Mouse (Mus musculus) megakaryocyte, embryonic 14.5 days (primary cell): Measurements from ENCODE around the gene Ints7. TPM values are rescaled to one million over a fixed set of nuclear protein-coding genes. Genes with fewer than 3 reads are reported as not detected.

Experiments
- H3K27me3 ChIP-seq: replicated peaks from 2 replicates; pipeline ENCODE3; 2012; ENCODE audit warnings: inconsistent platforms
- H3K36me3 ChIP-seq: replicated peaks from 2 replicates; pipeline ENCODE3; 2012; ENCODE audit warnings: low read length, inconsistent platforms, mixed read lengths
- H3K4me1 ChIP-seq: 2 replicates; pipeline ENCODE4 v1.6.1; 2012; ENCODE audit warnings: inconsistent platforms
- H3K4me3 ChIP-seq: replicated peaks from 2 replicates; pipeline ENCODE3; 2012; ENCODE audit warnings: moderate library complexity, mild to moderate bottlenecking, inconsistent platforms
- H3K9me3 ChIP-seq: 2 replicates; pipeline ENCODE4 v1.6.1; 2012; ENCODE audit warnings: inconsistent platforms
- FLI1 ChIP-seq: IDR thresholded peaks from 2 replicates; pipeline ENCODE4 v1.6.1; 2012; ENCODE audit warnings: low read length, inconsistent platforms, mixed read lengths
- GATA1 ChIP-seq: IDR thresholded peaks from 3 replicates; pipeline ENCODE4 v1.6.1; 2012; ENCODE audit warnings: mixed read lengths, low read length, inconsistent platforms, borderline replicate concordance
- polyA plus RNA-seq: library from polyadenylated mRNA; stranded (reverse); fragments of >175 nt; gene quantifications from 2 replicates; pipeline ENCODE4 v1.2.3, GENCODE M21; 2012; ENCODE audit warnings: low replicate concordance; ENCODE audit not compliant: insufficient read depth

The Ints7 gene
- 3.4 and 5.8 TPM in 2 replicates for polyA plus RNA-seq

- peaks cover 40% of the 10 kb centered on the region for H3K4me1 ChIP-seq
- peak within 1 kb of the TSS; percentile 95 for H3K4me3 ChIP-seq
- peaks cover 22% of the 10 kb centered on the region for H3K36me3 ChIP-seq
- no peak for TF ChIP-seq GATA1
- no peak; the same call in 1 of the 2 replicates for TF ChIP-seq FLI1
- 0 out of 2 replicates have a peak, but pooled peaks cover 3% of the 10 kb centered on the region for H3K9me3 ChIP-seq
- no peaks in the 10 kb centered on the region for H3K27me3 ChIP-seq
These were observed at the start of gene Ints7, which contains the start of gene Dtl for GRCm38 (mm10) chr1:191575458-191576247. TSS of gene Ints7 (plus strand) at chr1:191575636. TSS of gene Dtl (minus strand) at chr1:191575544.

DNA sequence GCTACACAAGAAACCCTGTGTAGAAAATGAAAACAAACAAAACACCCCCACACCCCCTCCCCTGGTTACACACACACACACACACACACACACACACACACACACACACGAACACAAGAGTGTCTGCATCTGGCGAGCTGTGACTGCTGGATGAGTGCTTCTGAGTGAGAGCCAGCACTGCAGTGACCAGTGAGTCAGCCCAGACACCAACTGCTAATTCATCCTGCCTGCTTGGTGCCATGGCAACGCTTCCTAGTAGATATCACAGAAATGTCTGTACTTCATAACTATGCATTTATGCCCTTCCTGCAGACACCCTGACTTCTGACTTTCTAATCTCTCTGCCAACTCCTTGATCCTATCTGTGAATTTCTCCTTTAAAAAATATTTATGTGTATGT lies 48.3 kb upstream of the Ints7 start:
- Histone ChIP-seq H3K4me1 (peaks cover 52% of the 10 kb centered on the region), H3K27me3 (no peaks in the 10 kb centered on the region), H3K4me3 (peak overlapping the region; percentile 82), H3K36me3 (peaks cover under 1% of the 10 kb centered on the region), H3K9me3 (no peaks in the 10 kb centered on the region)
- TF ChIP-seq GATA1 (no peak; the same call in 2 of the 3 replicates), FLI1 (no peak)

- TF ChIP-seq FLI1: no peak
- no peak for TF ChIP-seq GATA1
- peaks cover 8% of the 10 kb centered on the region for H3K36me3 ChIP-seq
- H3K4me3 ChIP-seq: peak overlapping the region; percentile 4
- H3K9me3 ChIP-seq: no peaks in the 10 kb centered on the region
- H3K4me1 ChIP-seq: peaks cover 59% of the 10 kb centered on the region
- H3K27me3 ChIP-seq: no peaks in the 10 kb centered on the region
These were observed 47.4 kb upstream of the Ints7 start for GRCm38 (mm10) chr1:191527921-191528612.

DNA sequence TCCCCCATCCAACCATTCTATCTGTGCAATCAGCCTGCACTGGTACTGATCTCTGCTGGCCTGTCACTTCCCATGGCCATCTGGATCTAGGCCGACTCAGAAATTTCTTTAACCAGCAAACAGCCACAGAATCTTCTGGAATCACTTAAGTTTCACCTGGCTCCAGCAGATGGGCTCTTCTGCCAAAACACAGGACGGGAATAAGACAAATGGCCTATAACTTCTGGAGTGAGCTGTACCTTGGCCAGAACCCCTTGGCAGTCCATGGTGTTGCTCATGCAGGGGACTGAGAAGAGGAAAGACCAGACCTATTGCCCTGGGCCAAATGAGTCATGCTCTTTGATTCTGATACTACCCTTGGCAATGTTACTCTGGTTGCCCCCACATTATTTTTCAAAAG lies 46.0 kb upstream of the Ints7 start:
- Histone ChIP-seq H3K27me3 (no peaks in the 10 kb centered on the region), H3K4me3 (no peak overlapping the region), H3K36me3 (peaks cover 16% of the 10 kb centered on the region), H3K4me1 (peaks cover 55% of the 10 kb centered on the region), H3K9me3 (no peaks in the 10 kb centered on the region)
- TF ChIP-seq FLI1 (no peak), GATA1 (no peak)

GRCm38 (mm10) chr1:191531023-191531422 lies 44.4 kb upstream of the Ints7 start:
- H3K36me3 ChIP-seq: peaks cover 25% of the 10 kb centered on the region

GRCm38 (mm10) chr1:191534896-191535295 lies 40.5 kb upstream of the Ints7 start:
- Histone ChIP-seq H3K4me1 (peaks cover 26% of the 10 kb centered on the region), H3K4me3 (no peak overlapping the region), H3K9me3 (no peaks in the 10 kb centered on the region), H3K27me3 (no peaks in the 10 kb centered on the region), H3K36me3 (peaks cover 60% of the 10 kb centered on the region)
- TF ChIP-seq FLI1: no peak
- no peak for TF ChIP-seq GATA1

More at GRCm38 (mm10) chr1:191531023-191531422, 44.4 kb upstream of the Ints7 start:
- H3K9me3 ChIP-seq: no peaks in the 10 kb centered on the region
- no peaks in the 10 kb centered on the region for H3K27me3 ChIP-seq
- peaks cover 53% of the 10 kb centered on the region for H3K4me1 ChIP-seq
- H3K4me3 ChIP-seq: no peak overlapping the region
- no peak for TF ChIP-seq FLI1
- no peak for TF ChIP-seq GATA1

- Histone ChIP-seq H3K9me3 (no peaks in the 10 kb centered on the region), H3K4me3 (no peak overlapping the region), H3K4me1 (peaks cover 12% of the 10 kb centered on the region; the same call in 1 of the 2 replicates), H3K27me3 (no peaks in the 10 kb centered on the region), H3K36me3 (peaks cover 77% of the 10 kb centered on the region)
- TF ChIP-seq GATA1: no peak
- no peak for TF ChIP-seq FLI1
These were observed 35.1 kb upstream of the Ints7 start for GRCm38 (mm10) chr1:191540300-191540699.

DNA sequence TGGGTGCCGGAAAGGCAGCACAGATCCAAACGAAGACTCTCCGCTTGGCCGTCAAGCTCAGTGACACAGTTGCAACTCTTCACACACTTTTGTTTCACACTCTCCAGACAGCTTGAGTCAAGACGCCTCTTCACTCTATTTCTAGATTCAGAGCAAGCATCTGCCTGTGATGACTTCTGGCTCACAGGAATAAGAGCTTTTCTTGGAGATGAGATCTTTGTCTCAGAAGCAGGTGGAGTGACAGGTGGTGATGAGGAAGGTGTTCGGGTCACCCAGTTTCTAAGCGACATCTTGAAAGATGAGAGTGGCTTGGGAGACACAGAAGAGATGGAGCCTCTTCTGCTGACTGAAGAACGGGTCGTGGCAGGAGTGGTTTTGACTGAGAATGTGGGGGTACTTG lies 34.4 kb upstream of the Ints7 start:
- TF ChIP-seq GATA1: no peak
- no peak for TF ChIP-seq FLI1
- Histone ChIP-seq H3K4me1 (peaks cover 12% of the 10 kb centered on the region; the same call in 1 of the 2 replicates), H3K27me3 (no peaks in the 10 kb centered on the region), H3K9me3 (no peaks in the 10 kb centered on the region), H3K4me3 (no peak overlapping the region), H3K36me3 (peaks cover 79% of the 10 kb centered on the region)

GRCm38 (mm10) chr1:191541619-191542018 lies 33.8 kb upstream of the Ints7 start:
- TF ChIP-seq GATA1 (no peak), FLI1 (no peak)
- no peaks in the 10 kb centered on the region for H3K27me3 ChIP-seq
- no peaks in the 10 kb centered on the region for H3K9me3 ChIP-seq
- no peak overlapping the region for H3K4me3 ChIP-seq
- peaks cover 80% of the 10 kb centered on the region for H3K36me3 ChIP-seq
- peaks cover 12% of the 10 kb centered on the region; the same call in 1 of the 2 replicates for H3K4me1 ChIP-seq
